Mouse (Mus musculus) T-helper 1 cell (primary cell): ENCODE data around the gene Myocos.
"Not testable (repeated sequence)": the region's sequence is repeated elsewhere in the genome, so short reads cannot be mapped to it uniquely, and the experiment has no call there.

Experiments
- in situ Hi-C: fragments of 300-600 bp; cut with MboI, MseI; formaldehyde crosslinking; loops from one replicate; pipeline ENCODE4 v1.15.1; 2025; ENCODE audit warnings: high pct_unique_total_duplicates

Gene Myocos

GRCm38 (mm10) chr1:162658119-162658518 lies at the start of gene Myocos:
Gene Myocos (minus strand): TSS chr1:162658219.
- in situ Hi-C loops, result loop anchor here (5.0 kb wide), 1 partner anchor 36 kb away; no protein-coding TSS in a partner anchor

GRCm38 (mm10) chr1:162700389-162701066 lies 42.5 kb upstream of the Myocos start:
- in situ Hi-C loops, result no loop called here

GRCm38 (mm10) chr1:162697866-162698265 lies 39.8 kb upstream of the Myocos start:
- in situ Hi-C loops, result loop anchor here (5.0 kb wide), 1 partner anchor 1574 kb away; no protein-coding TSS in a partner anchor

- in situ Hi-C loops, result no loop called here
These were observed 35.7 kb upstream of the Myocos start for GRCm38 (mm10) chr1:162693721-162694120.

DNA sequence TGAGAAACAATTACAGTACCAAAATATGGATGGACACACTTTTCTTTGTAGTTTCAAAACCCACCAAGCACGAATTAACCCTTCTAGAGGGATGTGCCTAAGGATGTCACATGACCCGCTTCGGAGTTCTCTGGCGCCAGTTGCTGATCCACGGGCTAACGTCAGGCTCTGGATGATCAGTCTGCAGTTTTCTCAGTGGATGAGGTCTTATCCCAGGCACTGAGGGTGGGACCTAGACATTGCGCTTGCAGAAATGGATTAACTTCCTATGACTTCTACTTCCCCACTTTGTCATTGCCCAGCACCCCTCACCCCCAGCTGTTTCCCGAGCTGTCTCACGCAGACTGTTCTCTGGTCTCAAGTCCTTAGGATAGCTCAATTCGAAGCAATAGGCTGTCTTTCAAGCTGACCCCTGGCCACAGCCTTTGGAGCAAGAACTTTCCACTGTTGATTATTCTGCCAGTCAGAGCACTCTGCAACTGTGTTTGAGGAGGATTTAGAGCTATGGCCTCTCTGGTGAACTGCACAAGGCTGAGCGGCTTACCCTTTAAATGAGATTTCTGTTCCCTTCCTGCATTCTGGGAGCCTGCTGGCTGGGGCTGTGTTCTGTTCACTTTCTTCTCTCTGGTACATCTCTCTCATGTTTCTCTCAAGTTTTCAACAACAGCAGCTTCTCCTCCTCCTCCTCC lies 7.6 kb upstream of the Myocos start:
- in situ Hi-C loops, result no loop called here

DNA sequence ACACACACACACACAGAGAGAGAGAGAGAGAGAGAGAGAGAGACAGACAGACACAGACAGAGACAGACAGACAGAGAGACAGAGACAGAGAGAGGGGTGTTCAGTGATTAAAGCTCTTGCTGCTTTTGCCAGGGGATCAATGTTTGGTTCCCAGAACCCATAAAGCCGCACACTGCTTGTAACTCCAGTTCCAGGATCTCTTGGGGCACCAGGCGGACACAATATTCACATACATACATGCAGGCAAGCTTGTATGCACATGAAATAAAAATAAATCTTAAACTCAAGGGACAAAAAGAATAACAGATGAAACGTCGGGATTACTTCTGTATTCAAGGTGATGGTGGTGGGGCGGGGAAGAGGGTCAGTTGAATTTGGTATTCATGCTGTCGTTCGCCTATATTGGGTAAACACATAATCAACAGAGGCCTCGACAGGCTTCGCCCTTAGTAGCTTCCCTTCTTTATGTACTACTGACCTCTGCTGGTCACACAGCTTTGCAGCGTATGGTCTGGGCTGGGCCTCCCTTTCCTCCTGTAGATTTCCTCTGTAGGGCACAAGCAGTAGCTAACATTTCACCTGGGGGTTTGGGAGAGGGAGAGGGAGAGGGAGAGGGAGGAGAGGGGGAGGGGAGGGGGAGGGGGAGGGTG lies 6.9 kb upstream of the Myocos start:
- in situ Hi-C loops, result loop anchor here (5.0 kb wide), 2 partner anchors 133 to 303 kb away; no protein-coding TSS in a partner anchor

DNA sequence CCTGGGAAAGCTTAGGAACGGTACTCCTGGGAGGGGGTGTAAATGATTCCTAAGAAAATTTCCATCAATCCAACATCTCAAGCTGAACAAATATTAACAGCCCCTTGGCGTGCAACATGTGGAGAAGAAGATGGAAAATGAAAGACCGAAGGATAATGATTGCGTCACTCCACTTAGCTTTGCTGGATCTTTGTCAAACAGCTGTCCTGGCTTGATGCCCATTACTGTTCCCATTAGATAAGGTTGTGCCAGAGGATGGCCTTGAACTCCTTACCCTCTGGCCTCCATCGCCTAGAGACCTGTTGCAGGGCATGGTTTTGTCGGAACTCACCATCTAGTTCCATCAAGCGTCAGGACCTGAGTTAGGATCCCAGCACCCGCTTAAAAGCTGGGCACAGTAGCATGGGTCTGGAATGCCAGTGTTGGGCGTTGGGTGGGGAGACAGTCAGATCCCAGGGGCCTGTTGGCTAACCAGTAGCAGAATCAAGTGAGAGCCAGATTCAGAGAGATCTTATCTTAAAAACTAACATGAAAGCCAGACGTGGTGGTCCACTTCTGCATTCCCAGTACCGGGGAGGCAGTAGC lies 2.3 kb upstream of the Myocos start:
- in situ Hi-C loops, result loop anchor here (5.0 kb wide), 2 partner anchors 128 to 298 kb away; no protein-coding TSS in a partner anchor

DNA sequence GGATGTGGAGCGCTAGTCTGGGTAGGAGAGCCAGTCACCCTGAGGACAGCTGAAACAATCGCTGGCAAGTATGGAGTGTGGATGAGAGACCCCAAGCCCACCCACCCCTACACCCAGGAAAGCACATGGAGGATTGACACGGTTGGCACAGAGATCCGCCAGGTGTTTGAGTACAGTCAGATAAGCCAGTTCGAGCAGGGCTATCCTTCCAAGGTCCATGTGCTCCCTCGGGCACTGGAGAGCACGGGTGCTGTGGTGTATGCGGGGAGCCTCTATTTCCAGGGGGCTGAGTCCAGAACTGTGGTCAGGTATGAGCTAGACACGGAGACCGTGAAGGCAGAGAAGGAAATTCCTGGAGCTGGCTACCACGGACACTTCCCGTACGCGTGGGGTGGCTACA lies 9.6 kb downstream of the Myocos start:
- in situ Hi-C loops, result no loop called here

DNA sequence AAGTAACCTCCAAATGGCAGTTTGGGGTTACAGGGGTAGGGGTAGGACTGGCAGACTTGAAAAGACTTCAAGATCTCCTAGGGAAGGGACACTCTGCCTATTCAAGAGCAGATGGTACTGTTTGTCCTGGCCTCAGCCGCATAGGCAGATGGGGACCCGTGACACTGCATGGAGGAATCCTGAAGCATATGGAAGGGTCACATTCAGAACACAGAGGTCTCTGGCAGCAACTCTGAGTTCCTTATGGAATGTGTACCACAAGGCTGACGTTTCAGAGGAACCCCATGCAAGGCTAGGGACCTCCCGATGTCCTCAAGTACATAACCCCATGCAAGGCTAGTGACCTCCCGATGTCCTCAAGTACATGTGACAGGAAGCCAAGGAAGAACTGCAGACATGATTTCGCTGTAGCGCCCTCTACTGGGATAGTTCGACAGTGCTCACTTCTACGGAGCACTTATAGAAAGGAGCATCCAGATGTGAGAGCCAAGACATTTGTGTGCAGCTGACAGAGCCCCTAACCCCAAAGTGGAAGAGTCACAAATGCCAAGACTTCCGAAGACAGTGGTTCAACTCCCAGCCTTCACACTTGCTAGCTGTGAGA lies 11.8 kb downstream of the Myocos start:
- in situ Hi-C loops, result no loop called here

GRCm38 (mm10) chr1:162643752-162644151 lies 14.3 kb downstream of the Myocos start:
- in situ Hi-C loops, result no loop called here

DNA sequence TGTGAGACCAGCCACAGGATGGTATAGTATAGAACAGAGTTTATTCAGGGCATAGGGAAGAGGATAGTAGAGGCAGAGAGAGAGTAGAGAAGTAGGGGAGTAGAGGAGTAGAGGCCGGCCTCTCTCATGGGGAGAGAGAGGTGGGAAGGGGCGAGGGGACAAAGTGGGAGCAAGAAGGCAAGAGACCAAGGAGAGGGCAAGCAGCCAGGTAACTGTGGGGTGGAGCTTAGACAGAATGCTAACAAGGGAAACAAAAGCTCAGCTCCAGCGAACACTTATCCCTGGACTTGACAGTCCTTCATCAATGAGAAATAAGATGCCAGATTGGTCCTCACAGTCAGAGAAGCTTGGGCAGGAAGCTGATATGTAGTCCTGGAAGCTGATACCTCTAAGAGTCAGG lies 15.4 kb downstream of the Myocos start:
- in situ Hi-C loops, result no loop called here

DNA sequence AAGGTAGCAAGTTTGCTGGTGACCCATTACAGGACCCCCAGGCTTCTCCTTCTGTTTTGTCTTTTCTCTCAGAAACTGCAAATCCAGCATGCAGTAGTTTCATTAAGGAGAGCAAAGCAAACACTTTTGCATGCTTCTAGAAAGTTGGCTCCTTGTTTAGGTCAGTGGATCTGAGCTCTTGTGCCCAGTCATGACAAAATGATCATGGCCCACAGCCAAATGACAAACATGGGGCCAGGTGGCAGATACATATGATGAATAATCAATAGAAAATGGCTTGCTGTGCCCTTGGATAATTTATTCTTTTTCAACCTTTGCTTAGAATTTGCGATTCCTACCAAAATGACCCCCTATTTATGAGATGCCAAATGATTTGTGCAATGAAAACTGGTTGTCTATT lies 18.2 kb downstream of the Myocos start:
- in situ Hi-C loops, result loop anchor here (10.0 kb wide), 1 partner anchor 175 kb away; no protein-coding TSS in a partner anchor

- in situ Hi-C loops, result loop anchor here (10.0 kb wide), 1 partner anchor 174 kb away; no protein-coding TSS in a partner anchor
These were observed 18.8 kb downstream of the Myocos start, which contains the start of gene Myoc for GRCm38 (mm10) chr1:162639051-162639750. Gene Myoc (plus strand): TSS chr1:162639155.

GRCm38 (mm10) chr1:162638535-162638934 lies 19.5 kb downstream of the Myocos start:
- in situ Hi-C loops, result loop anchor here (10.0 kb wide), 1 partner anchor 174 kb away; no protein-coding TSS in a partner anchor

GRCm38 (mm10) chr1:162636516-162636915 lies 21.5 kb downstream of the Myocos start:
- in situ Hi-C loops, result loop anchor here (10.0 kb wide), 1 partner anchor 172 kb away; no protein-coding TSS in a partner anchor

DNA sequence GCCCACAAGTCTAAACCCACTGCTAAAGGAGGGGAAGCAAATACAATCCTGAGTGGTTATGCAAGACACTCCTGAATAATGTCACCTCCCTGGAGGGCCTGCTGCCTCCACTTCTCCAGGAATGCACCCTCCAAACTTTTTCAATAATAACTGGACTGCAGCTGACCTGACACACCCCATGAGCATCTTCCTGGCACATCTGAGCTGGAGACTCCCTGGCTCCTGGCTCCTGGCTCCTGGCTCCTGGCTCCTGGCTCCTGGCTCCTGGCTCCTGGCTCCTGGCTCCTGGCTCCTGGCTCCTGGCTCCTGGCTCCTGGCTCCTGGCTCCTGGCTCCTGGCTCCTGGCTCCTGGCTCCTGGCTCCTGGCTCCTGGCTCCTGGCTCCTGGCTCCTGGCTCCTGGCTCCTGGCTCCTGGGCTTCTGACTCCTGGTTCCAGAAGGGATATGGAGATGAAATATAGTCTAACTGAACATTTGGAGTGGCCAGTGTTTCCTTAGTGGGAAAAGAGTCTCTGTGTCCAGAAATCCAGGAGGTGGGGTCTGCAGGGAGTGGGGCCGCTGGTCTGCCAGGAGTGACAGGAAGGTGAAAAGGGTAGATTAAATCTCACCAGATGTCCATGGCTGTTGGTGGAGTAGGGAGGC lies 22.6 kb downstream of the Myocos start:
- in situ Hi-C loops, result loop anchor here (10.0 kb wide), 1 partner anchor 171 kb away; no protein-coding TSS in a partner anchor

DNA sequence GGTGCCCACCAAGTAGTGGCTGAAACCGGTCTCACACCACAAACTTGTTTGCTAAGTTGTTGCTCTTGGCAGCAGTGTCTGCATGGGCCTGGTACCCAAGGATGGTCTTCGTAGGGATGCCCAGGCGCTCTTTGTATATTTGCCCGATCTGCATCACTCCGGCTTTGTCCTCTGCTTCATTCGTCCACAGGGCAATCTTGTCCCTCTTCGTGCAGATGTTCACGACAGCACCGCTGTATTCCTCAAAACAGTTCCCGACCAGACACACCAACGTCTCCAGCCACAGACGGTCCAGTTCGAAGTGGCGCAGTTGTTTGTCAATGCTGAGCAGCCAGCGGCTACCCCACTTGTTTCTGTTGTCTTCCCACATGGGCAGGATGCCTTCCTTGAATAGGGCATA lies 29.7 kb downstream of the Myocos start:
- in situ Hi-C loops, result not testable (repeated sequence)

DNA sequence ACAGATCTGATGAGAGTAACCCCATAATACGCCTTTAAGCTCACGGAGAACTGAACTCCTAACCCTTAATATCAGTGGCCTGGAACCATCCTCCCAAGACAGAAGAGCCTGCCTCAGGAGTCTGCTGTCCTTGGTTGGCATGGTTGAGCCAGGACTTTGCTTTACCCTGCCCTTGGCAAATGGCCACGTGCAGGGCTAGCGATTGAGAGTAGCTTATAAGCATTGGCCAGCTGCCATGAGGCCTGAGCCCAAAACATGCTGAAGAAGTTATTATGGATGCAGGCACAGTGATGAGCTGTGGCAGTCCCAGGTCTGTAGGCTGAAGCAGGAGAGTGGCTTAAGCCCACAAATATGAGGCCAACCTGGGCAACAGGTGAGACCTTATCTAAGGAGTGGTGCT lies 30.2 kb downstream of the Myocos start:
- in situ Hi-C loops, result not testable (repeated sequence)

DNA sequence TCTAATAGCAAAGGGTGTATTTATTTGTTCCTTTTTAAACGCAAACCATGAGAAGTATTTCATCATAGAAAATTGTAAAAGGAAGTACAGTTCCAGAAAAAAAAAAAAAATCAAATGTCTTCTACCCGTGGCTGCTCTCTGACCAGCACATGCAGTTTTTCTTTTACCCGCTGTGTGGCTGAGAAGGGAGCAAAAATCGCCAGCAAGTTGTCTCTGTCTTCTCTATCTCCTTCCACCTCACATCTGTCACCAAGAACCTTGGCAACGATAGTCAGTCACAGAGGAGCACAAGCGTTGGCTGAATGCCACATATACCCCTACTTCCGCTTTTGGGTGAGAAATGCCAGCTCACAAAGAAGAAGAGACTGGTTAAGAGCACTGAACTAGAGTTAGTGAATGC lies 32.8 kb downstream of the Myocos start:
- in situ Hi-C loops, result no loop called here

DNA sequence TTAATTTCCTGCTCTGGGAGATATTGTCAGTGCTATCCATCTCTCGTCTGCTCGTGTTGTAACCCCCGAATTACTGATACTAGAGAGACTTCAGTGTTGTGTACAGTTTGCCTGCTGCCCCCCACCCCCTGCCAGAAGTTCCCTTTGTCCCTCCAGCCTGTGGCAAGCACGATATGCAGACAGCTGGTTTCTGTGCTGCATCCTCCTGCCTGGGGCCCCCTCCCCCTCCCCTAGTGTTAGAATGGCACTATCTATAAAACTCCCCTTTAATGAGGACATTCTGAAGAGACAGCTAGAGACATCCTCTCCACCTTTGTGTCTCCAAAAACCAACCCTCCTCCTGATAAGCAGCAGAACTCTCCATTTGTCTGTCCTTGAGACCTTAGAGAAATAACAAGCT lies 34.1 kb downstream of the Myocos start:
- in situ Hi-C loops, result loop anchor here (5.0 kb wide), 1 partner anchor 33 kb away; the partner anchor contains the start of gene Myocos
